Mouse (Mus musculus) thymus, postnatal 14 days (tissue): Measurements from ENCODE around the gene Tbc1d19.

ENCODE experiments used
- DNase-seq: peaks from one replicate; pipeline ENCODE4 v3.0.0; 2021

Gene Tbc1d19

GRCm38 (mm10) chr5:53809115-53809991, at the start of gene Tbc1d19:
TSS of gene Tbc1d19 (plus strand) at chr5:53809606.
- peak; percentile 81 for DNase-seq

DNA sequence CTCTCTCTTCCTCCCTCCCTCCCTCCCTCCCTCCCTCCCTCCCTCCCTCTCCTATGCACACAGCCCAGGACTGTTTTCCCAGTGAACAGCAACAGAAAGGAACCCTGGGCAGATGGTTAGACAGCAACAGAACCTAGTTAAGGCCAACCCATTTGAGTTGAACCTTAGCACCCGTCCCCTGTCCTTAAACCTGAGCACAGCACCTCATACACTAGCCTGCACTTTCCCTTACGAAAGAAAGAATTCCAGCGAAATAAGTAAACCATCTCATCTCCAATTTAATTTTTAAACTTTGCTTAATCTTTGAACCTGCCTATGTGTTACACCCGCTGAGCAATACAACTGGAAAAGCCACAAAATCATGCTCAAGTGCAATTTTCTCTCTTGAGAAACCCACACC, 49.5 kb upstream of the Tbc1d19 start:
- DNase-seq, result no peak

- no peak for DNase-seq
These were observed 48.5 kb upstream of the Tbc1d19 start for GRCm38 (mm10) chr5:53760914-53761313.

DNA sequence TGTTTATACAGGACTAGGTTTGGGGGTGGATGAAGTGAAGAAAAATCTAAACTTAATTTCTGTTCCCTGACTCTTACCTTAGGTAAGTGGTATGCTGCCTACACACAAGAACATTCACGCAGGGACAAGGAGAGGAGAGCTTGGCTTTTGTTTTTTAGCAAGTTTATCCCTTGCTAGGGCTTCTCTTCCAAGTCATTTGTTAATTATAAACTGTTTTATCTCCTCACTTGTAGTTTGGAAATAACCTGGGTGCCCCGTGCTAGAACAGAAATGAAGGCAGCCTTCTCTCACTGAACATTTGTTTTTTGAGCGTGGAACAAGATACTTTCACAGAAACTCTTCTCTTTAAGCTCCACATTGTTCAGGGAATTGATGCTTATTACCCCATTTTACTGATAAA, 48.1 kb upstream of the Tbc1d19 start:
- DNase-seq, result no peak

GRCm38 (mm10) chr5:53784818-53785520, 24.4 kb upstream of the Tbc1d19 start:
- no peak for DNase-seq

DNA sequence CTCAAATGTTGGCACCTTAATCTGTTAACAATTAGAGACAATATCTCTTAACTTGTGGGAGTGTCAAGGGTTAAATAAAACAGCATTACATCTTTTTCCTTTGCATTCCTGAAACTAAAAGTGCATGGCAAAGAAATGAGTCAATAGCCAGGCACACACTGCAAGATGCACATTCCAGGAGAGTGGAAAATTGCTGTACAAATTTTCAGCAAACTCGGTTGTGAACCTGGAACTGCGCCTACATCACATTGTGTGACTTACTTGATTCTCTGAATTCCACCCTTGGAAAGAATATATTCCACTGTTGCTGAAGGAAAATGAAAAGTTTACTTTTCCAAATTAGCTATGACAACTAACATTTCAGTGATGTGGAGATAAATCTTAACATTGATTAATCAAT, 8.0 kb upstream of the Tbc1d19 start:
- no peak for DNase-seq

- DNase-seq, result no peak
These were observed 10.3 kb downstream of the Tbc1d19 start for GRCm38 (mm10) chr5:53819711-53820110.

- no peak for DNase-seq
These were observed 16.5 kb downstream of the Tbc1d19 start for GRCm38 (mm10) chr5:53825886-53826285.

DNA sequence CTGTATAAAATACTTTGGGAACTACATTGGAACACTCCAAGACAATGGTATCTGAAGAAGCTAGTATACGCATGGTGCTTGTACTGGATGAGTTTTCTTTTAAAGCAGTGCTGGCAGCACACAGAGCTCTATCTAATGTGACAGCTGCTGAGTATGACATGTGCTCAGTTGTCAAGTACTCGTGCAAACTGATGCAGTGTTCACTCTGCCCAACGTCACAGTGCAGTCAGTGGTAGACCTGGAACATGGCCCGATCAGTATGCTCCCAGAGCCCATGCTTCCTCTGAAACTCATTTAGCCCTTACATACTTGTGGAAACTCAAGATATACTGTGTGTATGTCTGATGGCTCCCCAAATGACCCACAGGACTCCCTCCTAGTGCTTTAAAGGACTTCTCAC, 25.1 kb downstream of the Tbc1d19 start:
- DNase-seq, result no peak

- DNase-seq, result no peak
These were observed 31.9 kb downstream of the Tbc1d19 start for GRCm38 (mm10) chr5:53841256-53841655.

- peak; percentile 6 for DNase-seq
These were observed 39.0 kb downstream of the Tbc1d19 start for GRCm38 (mm10) chr5:53848294-53848942.

DNA sequence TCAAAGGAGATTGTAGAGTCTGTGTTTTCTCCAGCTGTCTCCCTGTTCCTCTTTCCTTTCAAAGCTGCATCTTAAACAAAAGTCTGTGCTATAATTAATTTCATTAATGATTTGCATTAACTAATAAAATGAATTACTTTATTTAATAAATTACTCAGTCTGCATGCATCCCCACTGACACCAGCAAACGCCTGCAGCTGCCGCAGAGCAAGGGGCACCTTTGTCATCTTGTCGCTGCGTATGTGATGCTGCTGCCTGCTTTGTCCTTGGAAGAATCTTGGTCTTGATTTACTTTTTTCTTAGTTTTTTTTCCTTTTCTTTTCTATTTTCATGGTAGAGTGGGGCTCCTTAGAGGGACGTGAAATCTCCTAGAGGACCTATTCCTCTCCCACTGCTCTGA, 43.2 kb downstream of the Tbc1d19 start:
- no peak for DNase-seq

DNA sequence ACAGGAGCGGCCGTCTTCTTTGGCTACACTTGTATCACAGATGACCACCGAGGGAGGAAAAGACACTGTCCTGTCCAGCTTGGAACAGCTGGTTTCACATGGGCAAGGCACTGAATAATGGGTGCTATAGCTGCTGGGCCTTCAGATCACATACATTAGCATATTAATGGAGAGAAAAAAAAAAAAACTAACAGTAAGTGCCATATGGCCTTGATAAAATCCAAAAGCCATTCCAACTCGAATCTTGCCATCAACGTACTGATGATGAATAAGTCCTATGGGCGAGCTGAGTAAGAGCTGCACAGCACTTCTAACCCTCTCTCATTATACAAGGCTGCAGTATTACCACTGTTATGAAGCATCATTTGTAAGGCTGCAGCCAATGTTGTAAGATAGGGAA, 45.2 kb downstream of the Tbc1d19 start:
- no peak for DNase-seq

DNA sequence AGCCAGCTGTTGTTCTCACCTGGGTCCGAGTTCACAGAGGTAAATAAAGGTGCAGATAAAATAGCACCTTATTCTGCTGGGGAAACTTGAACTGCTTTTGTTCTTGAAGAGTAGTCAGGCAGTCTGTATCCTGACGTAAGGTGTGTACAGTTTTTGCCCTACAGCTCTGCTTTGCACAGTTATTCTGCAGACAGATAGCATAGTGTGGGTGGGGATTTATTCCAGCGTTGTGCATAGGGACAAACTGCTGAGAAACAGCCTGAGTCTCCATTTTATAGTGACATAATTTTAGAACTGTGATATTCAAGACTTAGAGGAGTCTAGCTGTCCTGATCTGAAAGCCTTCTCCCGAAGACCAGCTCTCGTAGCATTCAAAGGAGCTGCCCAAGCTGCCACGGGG, 46.6 kb downstream of the Tbc1d19 start:
- no peak for DNase-seq

GRCm38 (mm10) chr5:53865146-53865545, 55.7 kb downstream of the Tbc1d19 start:
- DNase-seq, result no peak

GRCm38 (mm10) chr5:53865991-53866390, 56.6 kb downstream of the Tbc1d19 start:
- DNase-seq, result no peak

GRCm38 (mm10) chr5:53871665-53872312, 62.4 kb downstream of the Tbc1d19 start:
- peak; percentile 58 for DNase-seq

- no peak for DNase-seq
These were observed 65.6 kb downstream of the Tbc1d19 start for GRCm38 (mm10) chr5:53874966-53875365.

GRCm38 (mm10) chr5:53880724-53881123, 71.3 kb downstream of the Tbc1d19 start:
- no peak for DNase-seq

DNA sequence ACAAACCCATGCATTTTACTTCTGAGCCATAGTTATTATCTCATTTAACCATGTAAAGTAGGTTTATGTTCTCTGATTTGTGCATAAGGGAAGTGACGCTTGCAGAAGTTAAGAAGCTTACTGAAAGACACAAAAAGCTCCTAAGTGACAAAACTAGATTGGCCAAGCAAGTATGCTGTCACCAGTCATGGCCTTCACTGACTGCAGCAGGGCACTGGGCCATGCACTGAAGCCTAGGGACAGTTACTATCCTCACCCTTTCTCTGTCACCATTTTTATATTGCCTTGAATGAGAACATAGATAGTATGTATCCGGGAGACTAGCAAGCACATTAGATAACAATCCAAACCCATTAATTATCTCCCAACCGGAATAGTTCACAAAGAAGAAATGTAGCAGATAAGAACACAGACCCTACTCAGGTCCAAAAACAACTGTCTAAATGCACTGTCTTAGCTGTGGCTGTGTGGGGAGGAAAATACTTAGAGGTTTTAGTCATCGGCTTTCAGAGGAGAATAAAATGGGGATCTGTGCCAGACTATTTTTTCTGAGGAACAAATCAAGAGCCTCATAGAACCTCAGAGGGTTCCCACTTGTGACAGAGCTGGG, 72.1 kb downstream of the Tbc1d19 start:
- no peak for DNase-seq

GRCm38 (mm10) chr5:53901406-53901805, 92.0 kb downstream of the Tbc1d19 start:
- DNase-seq, result no peak

GRCm38 (mm10) chr5:53902757-53903156, 93.4 kb downstream of the Tbc1d19 start:
- DNase-seq, result no peak

GRCm38 (mm10) chr5:53909201-53909600, 99.8 kb downstream of the Tbc1d19 start:
- no peak for DNase-seq
